Mouse (Mus musculus): ENCODE data around the gene Ptpn23. TPM values are rescaled to one million over a fixed set of nuclear protein-coding genes. Genes with fewer than 3 reads are reported as not detected.
"Not testable (repeated sequence)": the region's sequence is repeated elsewhere in the genome, so short reads cannot be mapped to it uniquely, and the experiment has no call there.

Gene Ptpn23
- polyA plus RNA-seq, 1 experiment from 2014 or later: 13.8 TPM

GRCm38 (mm10) chr9:110419511-110420112 is 11.6 kb upstream of the Ptpn23 start, which contains the start of gene Ngp:
Ngp (plus strand) TSS chr9:110419747.
- no peak within 1 kb of the TSS for H3K27ac ChIP-seq (ENCODE audit: low read length)
- H3K4me1 ChIP-seq (ENCODE audit: control insufficient read depth, insufficient read depth, low read length): no peaks in the 10 kb centered on the region
- H3K4me3 ChIP-seq (replicated peaks; ENCODE audit: low read length): no peak within 1 kb of the TSS
- H3K9ac ChIP-seq (ENCODE audit: low read length): no peak within 1 kb of the TSS
- H3K4me2 ChIP-seq (ENCODE audit: low read depth, low read length): no peak within 1 kb of the TSS
- WGBS: 82% methylated on average over 12 of the region's 12 CpGs
- H3K36me3 ChIP-seq (ENCODE audit: control insufficient read depth, insufficient read depth, low read length): no peaks in the 10 kb centered on the region
- H3K27me3 ChIP-seq (ENCODE audit: control insufficient read depth, insufficient read depth, low read length): no peaks in the 10 kb centered on the region
- H3K9me3 ChIP-seq (replicated peaks; ENCODE audit: control insufficient read depth, low read length): no peaks in the 10 kb centered on the region
- no peak for ATAC-seq (ENCODE audit: insufficient read depth, low FRiP score)

- H3K4me3 ChIP-seq (replicated peaks; ENCODE audit: low read length): no peak overlapping the region
- H3K36me3 ChIP-seq (ENCODE audit: control insufficient read depth, insufficient read depth, low read length): no peaks in the 10 kb centered on the region
- H3K9ac ChIP-seq (ENCODE audit: low read length): no peak overlapping the region
- no peaks in the 10 kb centered on the region for H3K27me3 ChIP-seq (ENCODE audit: control insufficient read depth, insufficient read depth, low read length)
- no peak for ATAC-seq (ENCODE audit: insufficient read depth, low FRiP score)
- no peaks in the 10 kb centered on the region for H3K9me3 ChIP-seq (replicated peaks; ENCODE audit: control insufficient read depth, low read length)
- H3K4me1 ChIP-seq (ENCODE audit: control insufficient read depth, insufficient read depth, low read length): no peaks in the 10 kb centered on the region
- 52% methylated on average over 9 of the region's 9 CpGs for whole genome bisulfite sequencing
- no peak overlapping the region for H3K27ac ChIP-seq (ENCODE audit: low read length)
- no peak overlapping the region for H3K4me2 ChIP-seq (ENCODE audit: low read depth, low read length)
Observed at GRCm38 (mm10) chr9:110413785-110414184, 5.8 kb upstream of the Ptpn23 start.

DNA sequence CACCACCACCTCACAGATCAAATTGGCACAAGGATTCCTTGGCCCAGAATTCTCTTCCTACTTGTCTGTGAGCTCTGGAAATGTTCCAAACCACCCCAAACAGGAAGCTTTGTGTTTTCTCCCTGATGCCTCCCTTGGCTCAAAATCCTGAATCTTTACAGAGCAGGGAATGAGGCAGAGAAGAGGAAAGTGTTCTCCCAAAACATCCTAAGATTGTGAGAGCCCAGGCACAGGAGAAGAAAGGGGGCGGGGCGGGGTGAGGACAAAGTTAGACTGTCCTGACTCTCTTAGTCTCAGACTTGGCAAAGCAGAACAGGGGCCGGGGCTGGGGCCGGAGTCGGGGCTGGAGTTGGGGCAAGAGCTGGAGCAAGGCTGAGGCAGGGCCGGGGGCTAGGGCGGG is 4.9 kb upstream of the Ptpn23 start:
- no peak for ATAC-seq (ENCODE audit: insufficient read depth, low FRiP score)
- WGBS: 66% methylated on average over 7 of the region's 7 CpGs

GRCm38 (mm10) chr9:110410908-110411887 is 3.2 kb upstream of the Ptpn23 start:
- no peak overlapping the region for H3K9ac ChIP-seq (ENCODE audit: low read length)
- ATAC-seq (ENCODE audit: insufficient read depth, low FRiP score): no peak
- H3K4me1 ChIP-seq (ENCODE audit: control insufficient read depth, insufficient read depth, low read length): peaks cover 8% of the 10 kb centered on the region
- no peaks in the 10 kb centered on the region for H3K9me3 ChIP-seq (replicated peaks; ENCODE audit: control insufficient read depth, low read length)
- 23% methylated on average over 6 of the region's 6 CpGs for WGBS
- H3K4me2 ChIP-seq (ENCODE audit: low read depth, low read length): no peak overlapping the region
- H3K27ac ChIP-seq (ENCODE audit: low read length): no peak overlapping the region
- no peak overlapping the region for H3K4me3 ChIP-seq (replicated peaks; ENCODE audit: low read length)
- no peaks in the 10 kb centered on the region for H3K27me3 ChIP-seq (ENCODE audit: control insufficient read depth, insufficient read depth, low read length)
- no peaks in the 10 kb centered on the region for H3K36me3 ChIP-seq (ENCODE audit: control insufficient read depth, insufficient read depth, low read length)

More for the DNA sequence above, 4.9 kb upstream of the Ptpn23 start:
- Histone ChIP-seq H3K4me2 (ENCODE audit: low read depth, low read length) (no peak overlapping the region), H3K9ac (ENCODE audit: low read length) (peak overlapping the region; percentile 19; the same call in 1 of the 2 replicates), H3K27me3 (ENCODE audit: control insufficient read depth, insufficient read depth, low read length) (no peaks in the 10 kb centered on the region), H3K4me3 (replicated peaks; ENCODE audit: low read length) (no peak overlapping the region), H3K36me3 (ENCODE audit: control insufficient read depth, insufficient read depth, low read length) (no peaks in the 10 kb centered on the region), H3K27ac (ENCODE audit: low read length) (no peak overlapping the region), H3K9me3 (replicated peaks; ENCODE audit: control insufficient read depth, low read length) (no peaks in the 10 kb centered on the region), H3K4me1 (ENCODE audit: control insufficient read depth, insufficient read depth, low read length) (no peaks in the 10 kb centered on the region)

DNA sequence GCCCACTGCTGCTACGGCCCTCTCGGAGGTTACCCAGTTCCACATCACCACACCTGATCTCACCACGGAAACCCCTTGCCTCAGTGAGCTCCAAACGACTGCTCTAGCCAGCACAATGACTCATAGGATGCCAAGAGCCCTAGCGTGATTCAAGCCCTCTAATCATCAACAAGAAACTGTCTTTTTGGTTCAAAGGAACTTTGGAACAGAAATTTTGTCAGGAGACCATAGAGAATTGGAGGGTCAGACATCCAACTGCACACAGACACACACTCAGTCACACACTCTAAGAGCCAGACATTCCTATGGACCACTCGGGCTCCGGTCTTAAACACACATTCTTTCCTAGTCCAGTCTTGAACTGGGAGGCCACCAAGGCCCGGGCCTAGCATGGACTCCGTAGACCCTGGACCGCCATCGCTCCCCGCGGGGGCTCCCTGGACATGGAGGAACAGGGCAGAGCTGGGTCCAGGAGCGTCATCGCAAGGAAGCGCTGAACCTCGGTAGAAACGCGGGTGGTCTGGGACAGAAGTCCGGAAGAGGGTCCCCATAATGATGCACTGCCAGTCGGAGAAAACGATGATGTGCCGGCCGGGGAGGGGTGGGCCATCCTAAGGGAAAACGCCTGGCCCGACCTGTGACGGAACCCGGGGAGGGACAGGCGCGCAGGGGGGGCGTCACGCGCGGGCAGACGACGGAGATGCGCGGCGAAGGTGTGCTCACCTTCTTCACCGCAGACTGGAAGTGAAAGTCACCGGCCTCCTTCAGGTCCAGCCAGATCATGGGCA is 508 bp downstream of the Ptpn23 start:
- Histone ChIP-seq H3K9me3 (replicated peaks; ENCODE audit: control insufficient read depth, low read length) (no peaks in the 10 kb centered on the region), H3K9ac (ENCODE audit: low read length) (peak overlapping the region; percentile 98), H3K27me3 (ENCODE audit: control insufficient read depth, insufficient read depth, low read length) (no peaks in the 10 kb centered on the region), H3K27ac (ENCODE audit: low read length) (peak overlapping the region; percentile 89), H3K4me2 (ENCODE audit: low read depth, low read length) (peak overlapping the region; percentile 98), H3K4me1 (ENCODE audit: control insufficient read depth, insufficient read depth, low read length) (peaks cover 8% of the 10 kb centered on the region), H3K4me3 (replicated peaks; ENCODE audit: low read length) (peak overlapping the region; percentile 93), H3K36me3 (ENCODE audit: control insufficient read depth, insufficient read depth, low read length) (no peaks in the 10 kb centered on the region)
- under 1% methylated on average over 41 of the region's 41 CpGs for WGBS
- ATAC-seq (ENCODE audit: insufficient read depth, low FRiP score): peak; percentile 65

DNA sequence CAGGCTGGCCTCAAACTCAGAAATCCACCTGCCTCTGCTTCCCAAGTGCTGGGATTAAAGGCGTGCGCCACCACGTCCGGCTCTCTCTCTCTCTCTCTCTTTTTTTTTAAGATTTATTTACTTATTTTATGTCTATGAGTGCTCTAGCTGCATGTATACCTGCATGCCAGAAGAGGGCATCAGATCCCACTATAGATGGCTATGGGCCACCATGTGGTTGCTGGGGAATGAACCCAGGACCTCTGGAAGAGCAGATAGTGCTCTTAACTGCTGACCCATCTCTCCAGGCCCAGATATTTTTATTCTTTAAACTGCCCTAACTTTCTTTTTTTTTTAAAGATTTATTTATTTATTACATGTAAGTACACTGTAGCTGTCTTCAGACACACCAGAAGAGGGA is 4.8 kb downstream of the Ptpn23 start:
- H3K9me3 ChIP-seq (replicated peaks; ENCODE audit: control insufficient read depth, low read length); H3K4me3 ChIP-seq (replicated peaks; ENCODE audit: low read length); ATAC-seq (ENCODE audit: insufficient read depth, low FRiP score); H3K27me3 ChIP-seq (ENCODE audit: control insufficient read depth, insufficient read depth, low read length); H3K36me3 ChIP-seq (ENCODE audit: control insufficient read depth, insufficient read depth, low read length); H3K4me2 ChIP-seq (ENCODE audit: low read depth, low read length); H3K27ac ChIP-seq (ENCODE audit: low read length); H3K9ac ChIP-seq (ENCODE audit: low read length): not testable (repeated sequence)
- WGBS: 86% methylated on average over 4 of the region's 4 CpGs
- H3K4me1 ChIP-seq (ENCODE audit: control insufficient read depth, insufficient read depth, low read length): peaks cover 16% of the 10 kb centered on the region

DNA sequence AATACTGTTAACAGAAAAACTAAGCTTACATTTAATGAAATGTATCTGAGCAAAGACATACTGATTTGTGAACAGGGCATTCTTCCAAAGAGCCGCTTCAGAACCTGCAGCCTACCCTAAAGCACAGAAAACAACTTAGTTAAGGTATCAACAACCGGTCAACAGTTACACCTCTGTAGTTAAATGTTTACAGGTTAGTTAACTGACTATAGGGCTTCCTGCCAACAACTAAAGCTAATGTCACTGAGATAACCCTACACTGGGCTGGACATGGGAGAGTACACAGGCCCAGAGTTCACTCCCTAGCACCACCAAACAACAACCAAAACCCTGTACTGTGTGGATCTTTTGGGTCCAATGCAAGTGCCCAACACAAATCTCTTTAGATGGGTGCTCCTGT is 5.3 kb downstream of the Ptpn23 start:
- H3K27ac ChIP-seq (ENCODE audit: low read length): no peak overlapping the region
- H3K36me3 ChIP-seq (ENCODE audit: control insufficient read depth, insufficient read depth, low read length): no peaks in the 10 kb centered on the region; the same call in 1 of the 2 replicates
- peaks cover 16% of the 10 kb centered on the region for H3K4me1 ChIP-seq (ENCODE audit: control insufficient read depth, insufficient read depth, low read length)
- WGBS: 98% methylated on average over 2 of the region's 2 CpGs
- no peak for ATAC-seq (ENCODE audit: insufficient read depth, low FRiP score)
- H3K9me3 ChIP-seq (replicated peaks; ENCODE audit: control insufficient read depth, low read length): no peaks in the 10 kb centered on the region
- no peak overlapping the region for H3K4me2 ChIP-seq (ENCODE audit: low read depth, low read length)
- no peaks in the 10 kb centered on the region for H3K27me3 ChIP-seq (ENCODE audit: control insufficient read depth, insufficient read depth, low read length)
- no peak overlapping the region for H3K4me3 ChIP-seq (replicated peaks; ENCODE audit: low read length)
- H3K9ac ChIP-seq (ENCODE audit: low read length): no peak overlapping the region

GRCm38 (mm10) chr9:110400650-110401049 is 7.4 kb downstream of the Ptpn23 start:
- Histone ChIP-seq H3K9ac (ENCODE audit: low read length) (no peak overlapping the region), H3K27me3 (ENCODE audit: control insufficient read depth, insufficient read depth, low read length) (no peaks in the 10 kb centered on the region), H3K4me3 (replicated peaks; ENCODE audit: low read length) (no peak overlapping the region), H3K9me3 (replicated peaks; ENCODE audit: control insufficient read depth, low read length) (no peaks in the 10 kb centered on the region), H3K36me3 (ENCODE audit: control insufficient read depth, insufficient read depth, low read length) (peaks cover 2% of the 10 kb centered on the region; the same call in 1 of the 2 replicates), H3K4me1 (ENCODE audit: control insufficient read depth, insufficient read depth, low read length) (peaks cover 8% of the 10 kb centered on the region; the same call in 1 of the 2 replicates), H3K4me2 (ENCODE audit: low read depth, low read length) (no peak overlapping the region), H3K27ac (ENCODE audit: low read length) (peak overlapping the region; percentile 27; the same call in 1 of the 2 replicates)
- WGBS: 62% methylated on average over 5 of the region's 5 CpGs
- ATAC-seq (ENCODE audit: insufficient read depth, low FRiP score): peak; percentile 42; the same call in 1 of the 2 replicates
